ENCODE assay signal across 1 mouse cellular context in genomic region chr11:72440597-72440964, GRCm38 (mm10).
A peak's percentile ranks its signal among the peaks of the same experiment; 100 is the strongest.
TF ChIP-seq lines count a peak whose summit lies in the region.

No protein-coding gene starts in this region.

TF ChIP-seq in CH12.LX, 34 proteins besides CTCF, POLR2A, EP300 and RAD21:
- TF ChIP-seq CHD1 (IDR thresholded peaks at IDR 0.05; ENCODE audit: low read depth, low read length), result 0 out of 2 replicates have a peak, but pooled peaks have one; percentile 7
- 0 out of 2 replicates have a peak, but pooled peaks have one; percentile 11 for TF ChIP-seq MAZ (IDR thresholded peaks at IDR 0.05; ENCODE audit: low read depth, low read length)
